Mouse (Mus musculus) embryonic facial prominence, embryonic 14.5 days (tissue): ENCODE data around the gene Mpv17l2. TPM values are rescaled to one million over a fixed set of nuclear protein-coding genes. Genes with fewer than 3 reads are reported as not detected.

Experiments
- ATAC-seq: fragments of 200-750 bp; cut with Nextera tagmentation; 2 replicates; pipeline ENCODE4 v1.8.0; 2017; ENCODE audit warnings: low read depth, moderate number of reproducible peaks, moderate TSS enrichment
- DNase-seq: peaks from one replicate; pipeline ENCODE4 v3.0.0-alpha.2; 2015; ENCODE audit warnings: low spot score
- H3K27ac ChIP-seq: fragments of 300-500 bp; sonication (generic); replicated peaks from 2 replicates; pipeline ENCODE4 v1.5.1; 2014; ENCODE audit warnings: low read depth, mild to moderate bottlenecking, low read length, moderate library complexity
- H3K27me3 ChIP-seq: fragments of 300-500 bp; sonication (generic); replicated peaks from 2 replicates; pipeline ENCODE4 v1.6.1; 2014; ENCODE audit warnings: low read length; ENCODE audit not compliant: control insufficient read depth, insufficient read depth
- H3K36me3 ChIP-seq: fragments of 300-500 bp; sonication (generic); 2 replicates; pipeline ENCODE4 v1.6.1; 2014; ENCODE audit warnings: low read length, mixed read lengths; ENCODE audit not compliant: control insufficient read depth, insufficient read depth
- H3K4me1 ChIP-seq: fragments of 300-500 bp; sonication (generic); 2 replicates; pipeline ENCODE4 v1.6.1; 2014; ENCODE audit warnings: antibody characterized with exemption, low read length; ENCODE audit not compliant: control insufficient read depth, insufficient read depth
- H3K4me2 ChIP-seq: fragments of 300-500 bp; sonication (generic); 2 replicates; pipeline ENCODE4 v1.6.1; 2014; ENCODE audit warnings: low read depth, mild to moderate bottlenecking, low read length, moderate library complexity, mixed read lengths
- H3K4me3 ChIP-seq: fragments of 300-500 bp; sonication (generic); 2 replicates; pipeline ENCODE4 v1.5.1; 2014; ENCODE audit warnings: low read depth, mild to moderate bottlenecking, low read length
- H3K9ac ChIP-seq: fragments of 300-500 bp; sonication (generic); 2 replicates; pipeline ENCODE4 v1.6.1; 2014; ENCODE audit warnings: low read depth, mild to moderate bottlenecking, low read length, moderate library complexity, mixed read lengths
- H3K9me3 ChIP-seq: fragments of 300-500 bp; sonication (generic); 2 replicates; pipeline ENCODE4 v1.6.1; 2016; ENCODE audit warnings: low read length; ENCODE audit not compliant: control insufficient read depth
- WGBS: fragments of 180-500 bp; shearing (Covaris S2); extraction: QIAGEN DNeasy Blood & Tissue Kit; methylation state at CpG from one replicate; pipeline ENCODE4 v1.1.7; 2014; 5-methylcytosine and 5-hydroxymethylcytosine counted together
- polyA plus RNA-seq: library from polyadenylated mRNA; unstranded; fragments of >200 nt; fragmentation: Nextera tagmentation; extraction: Ambion mirVana; gene quantifications from 2 replicates; pipeline ENCODE4 v1.2.1, GENCODE M21; 2014

The Mpv17l2 gene
- polyA plus RNA-seq, 1 experiment from 2014 or later = 34.2 TPM

- H3K4me2 ChIP-seq = no peak overlapping the region
- H3K4me3 ChIP-seq = no peak overlapping the region
- H3K27ac ChIP-seq = no peak overlapping the region
These were observed 1.9 kb downstream of the Mpv17l2 start for GRCm38 (mm10) chr8:70758616-70759561.

GRCm38 (mm10) chr8:70758308-70758615 lies 2.5 kb downstream of the Mpv17l2 start:
- Histone ChIP-seq H3K4me2 (no peak overlapping the region), H3K36me3 (peaks cover 37% of the 10 kb centered on the region), H3K4me1 (peaks cover 23% of the 10 kb centered on the region), H3K27ac (no peak overlapping the region), H3K4me3 (no peak overlapping the region), H3K27me3 (no peaks in the 10 kb centered on the region), H3K9ac (no peak overlapping the region), H3K9me3 (no peaks in the 10 kb centered on the region)
- DNase-seq (no peak), ATAC-seq (no peak)
- WGBS = 73% methylated on average over 7 of the region's 7 CpGs

More at GRCm38 (mm10) chr8:70758616-70759561, 1.9 kb downstream of the Mpv17l2 start:
- Histone ChIP-seq H3K36me3 (peaks cover 41% of the 10 kb centered on the region), H3K27me3 (no peaks in the 10 kb centered on the region), H3K9me3 (no peaks in the 10 kb centered on the region), H3K9ac (no peak overlapping the region), H3K4me1 (peaks cover 20% of the 10 kb centered on the region)
- DNase-seq (no peak), ATAC-seq (no peak)
- 71% methylated on average over 18 of the region's 19 CpGs for WGBS

- Histone ChIP-seq H3K9me3 (no peaks in the 10 kb centered on the region), H3K27me3 (no peaks in the 10 kb centered on the region), H3K27ac (no peak overlapping the region), H3K9ac (no peak overlapping the region; the same call in 1 of the 2 replicates), H3K4me2 (no peak overlapping the region), H3K36me3 (peaks cover 32% of the 10 kb centered on the region), H3K4me1 (peaks cover 29% of the 10 kb centered on the region), H3K4me3 (no peak overlapping the region)
- DNase-seq (no peak), ATAC-seq (no peak)
- 71% methylated on average over 22 of the region's 22 CpGs for WGBS
These were observed 3.0 kb downstream of the Mpv17l2 start for GRCm38 (mm10) chr8:70757523-70758307.

GRCm38 (mm10) chr8:70756476-70757040 lies 4.2 kb downstream of the Mpv17l2 start:
- Histone ChIP-seq H3K4me1 (peaks cover 34% of the 10 kb centered on the region), H3K9ac (no peak overlapping the region), H3K36me3 (peaks cover 30% of the 10 kb centered on the region), H3K27me3 (no peaks in the 10 kb centered on the region), H3K4me3 (no peak overlapping the region), H3K9me3 (no peaks in the 10 kb centered on the region), H3K27ac (no peak overlapping the region), H3K4me2 (no peak overlapping the region)
- DNase-seq (no peak), ATAC-seq (no peak)
- 95% methylated on average over 6 of the region's 6 CpGs for WGBS

- H3K4me3 ChIP-seq = peak overlapping the region; percentile 76
- 86% methylated on average over 24 of the region's 24 CpGs for WGBS
- peak overlapping the region; percentile 84; the same call in 1 of the 2 replicates for H3K9ac ChIP-seq
- no peak overlapping the region for H3K27ac ChIP-seq
- H3K4me2 ChIP-seq = peak overlapping the region; percentile 94
- no peak for ATAC-seq
- no peaks in the 10 kb centered on the region for H3K9me3 ChIP-seq
- peaks cover 29% of the 10 kb centered on the region for H3K4me1 ChIP-seq
- no peaks in the 10 kb centered on the region for H3K27me3 ChIP-seq
- no peak for DNase-seq
- H3K36me3 ChIP-seq = peaks cover 30% of the 10 kb centered on the region
These were observed 4.9 kb downstream of the Mpv17l2 start for GRCm38 (mm10) chr8:70755661-70756475.

GRCm38 (mm10) chr8:70754871-70755660 lies 5.7 kb downstream of the Mpv17l2 start:
- H3K4me1 ChIP-seq = peaks cover 27% of the 10 kb centered on the region
- WGBS = 14% methylated on average over 44 of the region's 50 CpGs
- peak overlapping the region; percentile 94 for H3K4me2 ChIP-seq
- peaks cover 30% of the 10 kb centered on the region for H3K36me3 ChIP-seq
- H3K27ac ChIP-seq = peak overlapping the region; percentile 74
- no peaks in the 10 kb centered on the region for H3K27me3 ChIP-seq
- no peaks in the 10 kb centered on the region for H3K9me3 ChIP-seq
- ATAC-seq (peak; percentile 17), DNase-seq (peak; percentile 63)
- peak overlapping the region; percentile 76 for H3K4me3 ChIP-seq
- peak overlapping the region; percentile 84 for H3K9ac ChIP-seq

- Histone ChIP-seq H3K4me3 (peak within 1 kb of the TSS; percentile 76), H3K9me3 (no peaks in the 10 kb centered on the region), H3K27ac (peak within 1 kb of the TSS; percentile 84), H3K4me1 (peaks cover 22% of the 10 kb centered on the region), H3K36me3 (peaks cover 30% of the 10 kb centered on the region), H3K4me2 (peak within 1 kb of the TSS; percentile 94), H3K9ac (peak within 1 kb of the TSS; percentile 84), H3K27me3 (peaks cover 3% of the 10 kb centered on the region; the same call in 1 of the 2 replicates)
- ATAC-seq = peak; percentile 99
- WGBS = 10% methylated on average over 30 of the region's 37 CpGs
- DNase-seq = peak; percentile 100
These were observed 6.5 kb downstream of the Mpv17l2 start, which contains the start of gene Rab3a for GRCm38 (mm10) chr8:70754043-70754870. TSS of gene Rab3a (plus strand) at chr8:70754679.
